Mouse (Mus musculus): ENCODE results near the gene Exoc6b.

DNA sequence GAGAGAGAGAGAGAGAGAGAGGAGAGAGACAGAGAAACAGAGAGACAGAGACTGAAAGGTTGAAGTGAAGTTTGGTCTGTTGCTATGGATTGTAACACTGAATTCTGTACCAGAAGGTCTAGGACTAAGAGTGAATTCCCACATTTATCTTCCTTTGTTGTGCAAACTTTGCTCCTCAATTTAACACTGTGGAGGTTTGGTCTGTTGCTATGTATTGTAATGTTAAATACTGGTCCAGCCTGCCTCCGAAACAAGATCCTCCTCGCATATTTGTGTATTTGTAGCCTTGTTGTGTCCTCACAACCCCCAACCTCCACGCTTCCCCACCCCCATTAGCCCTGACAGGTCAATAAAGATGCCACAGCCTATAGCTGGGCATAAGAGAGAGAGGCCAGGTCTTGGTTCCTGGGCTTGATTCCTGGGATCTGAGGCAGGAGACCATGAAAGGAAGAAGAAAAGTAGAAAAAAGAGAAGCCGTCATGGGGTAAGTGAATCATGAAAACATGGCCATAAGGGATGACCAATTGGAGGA lies 24.6 kb downstream of the Exoc6b start:
- TF ChIP-seq POLR2A (IDR thresholded peaks at IDR 0.05; ENCODE audit: insufficient read depth, low read depth, low read length) (no peak), CTCF (IDR thresholded peaks at IDR 0.05) (no peak)

All from heart, adult 2 months (tissue).